Mouse (Mus musculus) liver, adult 2 months (tissue): ENCODE measurements around the gene Wasf1. TPM values are rescaled to one million over a fixed set of nuclear protein-coding genes. Genes with fewer than 3 reads are reported as not detected.

ENCODE experiments used
- DNase-seq: peaks from one replicate; pipeline ENCODE4 v3.0.0-alpha.2; 2011; ENCODE audit warnings: low read depth, low spot score; ENCODE audit errors: extremely low read depth
- H3K27ac ChIP-seq: fragments of 200-500 bp; replicated peaks from 2 replicates; pipeline ENCODE4 v1.5.1; 2012; ENCODE audit warnings: low read depth, mild to moderate bottlenecking, control low read depth, inconsistent platforms, low read length; ENCODE audit not compliant: insufficient read depth
- H3K27me3 ChIP-seq: fragments of 200-500 bp; 2 replicates; pipeline ENCODE4 v1.6.1; 2012; ENCODE audit warnings: mild to moderate bottlenecking, moderate library complexity, low read length, inconsistent platforms; ENCODE audit not compliant: control insufficient read depth, insufficient read depth
- H3K36me3 ChIP-seq: fragments of 200-500 bp; 2 replicates; pipeline ENCODE4 v1.6.1; 2012; ENCODE audit warnings: low read length, inconsistent platforms; ENCODE audit not compliant: control insufficient read depth, insufficient read depth
- H3K4me1 ChIP-seq: fragments of 200-500 bp; 2 replicates; pipeline ENCODE4 v1.6.1; 2011; ENCODE audit warnings: low read length; ENCODE audit not compliant: control insufficient read depth, insufficient read depth
- H3K4me3 ChIP-seq: fragments of 200-500 bp; 2 replicates; pipeline ENCODE4 v1.5.1; 2011; ENCODE audit warnings: low read depth, mild to moderate bottlenecking, control low read depth, low read length, moderate library complexity; ENCODE audit not compliant: insufficient read depth
- H3K79me2 ChIP-seq: fragments of 200-500 bp; 2 replicates; pipeline ENCODE4 v1.6.1; 2012; ENCODE audit warnings: inconsistent platforms, mild to moderate bottlenecking, low read length, moderate library complexity; ENCODE audit not compliant: control insufficient read depth, insufficient read depth
- H3K9ac ChIP-seq: fragments of 200-500 bp; 2 replicates; pipeline ENCODE4 v1.6.1; 2012; ENCODE audit warnings: low read depth, mild to moderate bottlenecking, control low read depth, inconsistent platforms, low read length
- CTCF ChIP-seq: fragments of 200-500 bp; IDR thresholded peaks from 2 replicates; pipeline ENCODE4 v1.5.1; 2011; ENCODE audit warnings: low read depth, low read length, control low read depth
- POLR2A ChIP-seq: fragments of 200-500 bp; IDR thresholded peaks from 2 replicates; pipeline ENCODE4 v1.6.1; 2011; ENCODE audit warnings: low read length, control low read depth; ENCODE audit not compliant: insufficient read depth; ENCODE audit errors: extremely low read depth
- WGBS: fragments of 180-500 bp; shearing (Covaris S2); methylation state at CpG from one replicate; pipeline ENCODE4 v1.1.7; 2018; 5-methylcytosine and 5-hydroxymethylcytosine counted together
- polyA plus RNA-seq: library from polyadenylated mRNA; depleted of rRNA; stranded (reverse); fragments of >200 nt; gene quantifications from 2 replicates; pipeline ENCODE4 v1.2.3, GENCODE M21; 2012
- total RNA-seq: library from RNA; depleted of rRNA; stranded (reverse); fragments of >200 nt; gene quantifications from 2 replicates; pipeline ENCODE4 v1.2.3, GENCODE M21; 2014

Wasf1 gene
- total and polyA plus RNA-seq, 2 experiments, result 0.55 to 0.69 TPM

DNA sequence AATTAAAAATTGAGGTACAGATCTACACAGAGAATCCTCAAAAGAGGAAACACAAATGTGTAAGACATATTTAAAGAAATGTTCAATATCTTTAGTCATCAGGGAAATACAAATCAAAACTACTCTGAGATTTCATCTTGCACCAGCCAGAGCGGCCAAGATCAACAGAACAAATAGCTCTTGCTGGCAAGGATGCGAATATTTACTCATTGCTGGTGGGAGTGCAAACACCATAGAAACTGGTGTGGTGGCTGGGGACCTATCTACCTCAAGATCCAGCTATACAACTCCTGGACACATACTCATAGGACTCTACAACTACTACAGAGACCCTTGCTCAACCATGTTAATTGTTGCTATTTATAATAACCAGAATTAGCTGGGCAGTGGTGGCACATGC is 12.0 kb upstream of the Wasf1 start:
- TF ChIP-seq POLR2A (no peak), CTCF (no peak)
- H3K27ac ChIP-seq, result no peak overlapping the region
- no peaks in the 10 kb centered on the region for H3K27me3 ChIP-seq
- WGBS, result 25% methylated on average over 2 of the region's 2 CpGs
- peaks cover 32% of the 10 kb centered on the region for H3K79me2 ChIP-seq
- no peak overlapping the region for H3K9ac ChIP-seq
- no peak overlapping the region for H3K4me3 ChIP-seq
- H3K36me3 ChIP-seq, result peaks cover 3% of the 10 kb centered on the region
- peak; percentile 74 for DNase-seq
- peaks cover 8% of the 10 kb centered on the region for H3K4me1 ChIP-seq

DNA sequence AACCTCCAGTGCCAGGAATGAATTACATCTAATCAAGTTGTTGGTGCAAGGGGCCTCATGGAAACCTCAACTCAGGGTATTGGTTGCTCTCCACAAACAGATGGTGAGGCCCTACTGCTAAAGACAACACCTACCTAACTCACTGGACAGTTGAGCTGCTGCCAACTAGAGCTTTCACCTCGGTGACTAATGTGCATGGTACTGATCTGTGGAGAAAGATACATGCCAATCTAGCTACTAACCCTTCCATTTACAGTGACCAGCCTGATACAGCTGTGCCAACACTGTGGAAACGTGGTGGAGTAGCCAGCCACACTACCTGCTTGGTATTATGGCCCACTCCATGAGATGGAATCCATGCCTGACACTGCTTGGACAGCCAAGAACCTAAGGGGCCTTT is 11.2 kb upstream of the Wasf1 start:
- peak; percentile 69 for DNase-seq
- Histone ChIP-seq H3K36me3 (peaks cover 3% of the 10 kb centered on the region), H3K4me1 (peaks cover 8% of the 10 kb centered on the region), H3K27ac (no peak overlapping the region), H3K79me2 (peaks cover 36% of the 10 kb centered on the region), H3K27me3 (no peaks in the 10 kb centered on the region), H3K9ac (no peak overlapping the region), H3K4me3 (no peak overlapping the region)
- 21% methylated on average over 2 of the region's 2 CpGs for whole genome bisulfite sequencing
- TF ChIP-seq POLR2A, result no peak
- no peak for TF ChIP-seq CTCF

GRCm38 (mm10) chr10:40878246-40878645 is 5.0 kb upstream of the Wasf1 start:
- H3K4me3 ChIP-seq, result no peak overlapping the region
- H3K9ac ChIP-seq, result no peak overlapping the region
- H3K27ac ChIP-seq, result no peak overlapping the region
- H3K79me2 ChIP-seq, result peaks cover 42% of the 10 kb centered on the region; the same call in 1 of the 2 replicates
- TF ChIP-seq POLR2A (no peak), CTCF (no peak)
- no peaks in the 10 kb centered on the region; the same call in 1 of the 2 replicates for H3K36me3 ChIP-seq
- WGBS, result 90% methylated on average over 3 of the region's 3 CpGs
- no peak for DNase-seq
- H3K4me1 ChIP-seq, result peaks cover 9% of the 10 kb centered on the region; the same call in 1 of the 2 replicates
- H3K27me3 ChIP-seq, result no peaks in the 10 kb centered on the region

- Histone ChIP-seq H3K4me1 (peaks cover 9% of the 10 kb centered on the region; the same call in 1 of the 2 replicates), H3K27ac (no peak overlapping the region), H3K79me2 (peaks cover 42% of the 10 kb centered on the region; the same call in 1 of the 2 replicates), H3K36me3 (no peaks in the 10 kb centered on the region; the same call in 1 of the 2 replicates), H3K9ac (no peak overlapping the region), H3K27me3 (no peaks in the 10 kb centered on the region), H3K4me3 (no peak overlapping the region)
- no peak for TF ChIP-seq CTCF
- no peak for TF ChIP-seq POLR2A
- DNase-seq, result no peak
- whole genome bisulfite sequencing, result 86% methylated on average over 9 of the region's 9 CpGs
Observed at GRCm38 (mm10) chr10:40879969-40880368, 3.3 kb upstream of the Wasf1 start.

- Histone ChIP-seq H3K27me3 (no peaks in the 10 kb centered on the region), H3K9ac (no peak overlapping the region), H3K79me2 (peaks cover 32% of the 10 kb centered on the region; the same call in 1 of the 2 replicates), H3K4me3 (no peak overlapping the region), H3K4me1 (peaks cover 9% of the 10 kb centered on the region; the same call in 1 of the 2 replicates), H3K36me3 (no peaks in the 10 kb centered on the region), H3K27ac (no peak overlapping the region)
- WGBS, result 78% methylated on average over 3 of the region's 3 CpGs
- TF ChIP-seq CTCF, result no peak
- TF ChIP-seq POLR2A, result no peak
- DNase-seq, result no peak
Observed at GRCm38 (mm10) chr10:40881236-40881635, 2.0 kb upstream of the Wasf1 start.

DNA sequence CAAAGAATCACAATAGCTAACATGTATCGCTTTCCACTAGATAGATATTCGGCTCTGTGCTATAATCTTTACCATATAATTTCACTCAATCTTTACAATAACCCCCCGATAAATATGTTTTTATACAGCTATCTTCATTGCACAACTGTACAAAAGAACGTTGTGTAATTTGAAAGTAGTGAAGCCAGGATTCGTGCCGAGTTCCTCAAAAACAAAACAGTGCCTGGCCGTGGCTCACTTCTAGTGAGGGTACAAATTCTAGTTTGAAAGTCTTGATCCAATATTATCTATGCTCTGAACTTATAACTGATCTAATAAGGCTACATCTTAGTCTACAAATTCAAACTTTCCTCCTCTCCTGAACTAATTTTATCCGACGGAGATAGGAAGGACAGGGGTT is 942 bp upstream of the Wasf1 start:
- Histone ChIP-seq H3K9ac (peak overlapping the region; percentile 92), H3K79me2 (peaks cover 28% of the 10 kb centered on the region; the same call in 1 of the 2 replicates), H3K27ac (peak overlapping the region; percentile 86), H3K4me1 (peaks cover 9% of the 10 kb centered on the region; the same call in 1 of the 2 replicates), H3K4me3 (peak overlapping the region; percentile 94), H3K36me3 (no peaks in the 10 kb centered on the region), H3K27me3 (no peaks in the 10 kb centered on the region)
- DNase-seq, result peak; percentile 57
- TF ChIP-seq CTCF (no peak), POLR2A (no peak)
- WGBS, result 6% methylated on average over 9 of the region's 9 CpGs
